Mouse (Mus musculus) liver, adult 2 months (tissue): Measurements from ENCODE around the gene Nxn. TPM values are rescaled to one million over a fixed set of nuclear protein-coding genes. Genes with fewer than 3 reads are reported as not detected.

ENCODE experiments used
- DNase-seq: peaks from one replicate; pipeline ENCODE4 v3.0.0-alpha.2; 2011; ENCODE audit warnings: low read depth, low spot score; ENCODE audit errors: extremely low read depth
- H3K27ac ChIP-seq: fragments of 200-500 bp; replicated peaks from 2 replicates; pipeline ENCODE4 v1.5.1; 2012; ENCODE audit warnings: low read depth, mild to moderate bottlenecking, control low read depth, inconsistent platforms, low read length; ENCODE audit not compliant: insufficient read depth
- H3K27me3 ChIP-seq: fragments of 200-500 bp; 2 replicates; pipeline ENCODE4 v1.6.1; 2012; ENCODE audit warnings: mild to moderate bottlenecking, moderate library complexity, low read length, inconsistent platforms; ENCODE audit not compliant: control insufficient read depth, insufficient read depth
- H3K36me3 ChIP-seq: fragments of 200-500 bp; 2 replicates; pipeline ENCODE4 v1.6.1; 2012; ENCODE audit warnings: low read length, inconsistent platforms; ENCODE audit not compliant: control insufficient read depth, insufficient read depth
- H3K4me1 ChIP-seq: fragments of 200-500 bp; 2 replicates; pipeline ENCODE4 v1.6.1; 2011; ENCODE audit warnings: low read length; ENCODE audit not compliant: control insufficient read depth, insufficient read depth
- H3K4me3 ChIP-seq: fragments of 200-500 bp; 2 replicates; pipeline ENCODE4 v1.5.1; 2011; ENCODE audit warnings: low read depth, mild to moderate bottlenecking, control low read depth, low read length, moderate library complexity; ENCODE audit not compliant: insufficient read depth
- H3K79me2 ChIP-seq: fragments of 200-500 bp; 2 replicates; pipeline ENCODE4 v1.6.1; 2012; ENCODE audit warnings: inconsistent platforms, mild to moderate bottlenecking, low read length, moderate library complexity; ENCODE audit not compliant: control insufficient read depth, insufficient read depth
- H3K9ac ChIP-seq: fragments of 200-500 bp; 2 replicates; pipeline ENCODE4 v1.6.1; 2012; ENCODE audit warnings: low read depth, mild to moderate bottlenecking, control low read depth, inconsistent platforms, low read length
- CTCF ChIP-seq: fragments of 200-500 bp; IDR thresholded peaks from 2 replicates; pipeline ENCODE4 v1.5.1; 2011; ENCODE audit warnings: low read depth, low read length, control low read depth
- POLR2A ChIP-seq: fragments of 200-500 bp; IDR thresholded peaks from 2 replicates; pipeline ENCODE4 v1.6.1; 2011; ENCODE audit warnings: low read length, control low read depth; ENCODE audit not compliant: insufficient read depth; ENCODE audit errors: extremely low read depth
- WGBS: fragments of 180-500 bp; shearing (Covaris S2); methylation state at CpG from one replicate; pipeline ENCODE4 v1.1.7; 2018; 5-methylcytosine and 5-hydroxymethylcytosine counted together
- polyA plus RNA-seq: library from polyadenylated mRNA; depleted of rRNA; stranded (reverse); fragments of >200 nt; gene quantifications from 2 replicates; pipeline ENCODE4 v1.2.3, GENCODE M21; 2012
- total RNA-seq: library from RNA; depleted of rRNA; stranded (reverse); fragments of >200 nt; gene quantifications from 2 replicates; pipeline ENCODE4 v1.2.3, GENCODE M21; 2014

Nxn gene
- total and polyA plus RNA-seq, 2 experiments, result 1.0 to 1.6 TPM

DNA sequence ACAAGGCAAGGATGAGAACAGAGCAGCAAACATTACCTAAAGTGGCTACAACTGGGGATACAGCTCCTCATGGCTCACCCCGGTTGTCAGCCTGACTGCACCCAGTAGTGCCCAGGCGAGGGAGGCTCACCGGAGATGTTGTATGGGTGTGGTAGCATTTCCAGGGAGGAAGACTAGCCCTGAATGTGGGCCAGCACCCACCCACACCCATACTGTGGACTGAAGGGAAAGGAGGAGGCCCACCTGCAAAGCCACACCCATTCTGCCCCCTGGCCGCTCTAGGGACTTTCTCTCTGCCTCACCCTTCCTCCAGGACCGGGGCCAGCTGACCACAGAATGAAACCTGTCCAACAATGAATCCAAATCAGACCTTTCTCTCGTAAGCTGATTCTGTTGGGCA is 72.3 kb downstream of the Nxn start:
- no peaks in the 10 kb centered on the region for H3K79me2 ChIP-seq
- 0 out of 2 replicates have a peak, but pooled peaks cover 3% of the 10 kb centered on the region for H3K27me3 ChIP-seq
- WGBS, result 85% methylated on average over 6 of the region's 6 CpGs
- H3K36me3 ChIP-seq, result no peaks in the 10 kb centered on the region
- no peak overlapping the region for H3K4me3 ChIP-seq
- DNase-seq, result no peak
- H3K27ac ChIP-seq, result no peak overlapping the region
- TF ChIP-seq CTCF (no peak), POLR2A (no peak)
- no peak overlapping the region for H3K9ac ChIP-seq
- no peaks in the 10 kb centered on the region; the same call in 1 of the 2 replicates for H3K4me1 ChIP-seq

DNA sequence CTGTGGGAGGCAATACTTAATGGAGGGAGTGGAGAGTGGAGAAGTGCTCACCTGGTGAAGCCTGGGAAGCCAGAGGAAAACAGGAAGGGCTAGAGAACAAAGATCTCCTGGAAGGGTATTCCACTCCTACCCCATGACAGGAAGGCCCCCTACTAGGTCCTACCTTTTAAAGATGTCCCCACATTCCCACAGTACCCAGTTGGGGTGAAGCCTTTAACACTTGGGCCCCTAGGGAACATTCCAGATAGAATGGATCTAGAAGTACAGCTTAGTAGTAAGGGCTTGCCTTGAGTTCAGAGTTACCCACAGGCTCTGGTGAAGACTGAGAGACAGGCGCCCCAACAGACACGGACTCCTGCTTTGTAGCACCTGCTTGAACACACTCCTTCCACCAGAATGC is 72.9 kb downstream of the Nxn start:
- no peaks in the 10 kb centered on the region for H3K36me3 ChIP-seq
- no peaks in the 10 kb centered on the region; the same call in 1 of the 2 replicates for H3K4me1 ChIP-seq
- H3K9ac ChIP-seq, result no peak overlapping the region
- H3K4me3 ChIP-seq, result no peak overlapping the region
- TF ChIP-seq POLR2A (no peak), CTCF (no peak)
- H3K27ac ChIP-seq, result no peak overlapping the region
- no peak for DNase-seq
- 91% methylated on average over 2 of the region's 2 CpGs for WGBS
- H3K27me3 ChIP-seq, result 0 out of 2 replicates have a peak, but pooled peaks cover 3% of the 10 kb centered on the region
- no peaks in the 10 kb centered on the region for H3K79me2 ChIP-seq

GRCm38 (mm10) chr11:76324801-76325200 is 74.1 kb downstream of the Nxn start:
- Histone ChIP-seq H3K36me3 (no peaks in the 10 kb centered on the region), H3K9ac (no peak overlapping the region), H3K4me3 (no peak overlapping the region), H3K27me3 (0 out of 2 replicates have a peak, but pooled peaks cover 3% of the 10 kb centered on the region), H3K27ac (no peak overlapping the region), H3K4me1 (no peaks in the 10 kb centered on the region; the same call in 1 of the 2 replicates), H3K79me2 (no peaks in the 10 kb centered on the region)
- DNase-seq, result no peak
- 83% methylated on average over 9 of the region's 9 CpGs for WGBS
- TF ChIP-seq POLR2A, result no peak
- no peak for TF ChIP-seq CTCF

DNA sequence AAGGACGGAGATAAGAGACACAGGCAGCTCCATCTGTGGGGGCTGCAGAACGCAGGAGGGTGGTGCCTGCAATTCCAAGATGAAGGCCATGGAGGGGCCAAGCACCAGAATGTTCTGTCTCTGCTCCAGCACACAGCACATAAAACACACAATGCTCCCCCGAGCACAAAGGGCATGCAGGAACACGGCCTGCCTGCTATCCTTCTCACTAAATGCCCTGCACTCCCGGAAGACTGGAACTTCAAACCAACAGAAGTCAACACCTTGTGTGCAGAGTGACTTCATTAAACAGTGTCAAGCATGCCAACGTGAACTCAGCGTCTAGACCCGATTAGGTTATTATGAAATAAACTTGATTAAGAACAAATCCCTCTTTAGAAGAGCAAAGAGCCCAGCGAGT is 74.7 kb downstream of the Nxn start:
- TF ChIP-seq CTCF, result no peak
- TF ChIP-seq POLR2A, result no peak
- H3K27me3 ChIP-seq, result 0 out of 2 replicates have a peak, but pooled peaks cover 3% of the 10 kb centered on the region
- no peaks in the 10 kb centered on the region for H3K79me2 ChIP-seq
- no peak overlapping the region for H3K27ac ChIP-seq
- 81% methylated on average over 9 of the region's 9 CpGs for WGBS
- H3K36me3 ChIP-seq, result no peaks in the 10 kb centered on the region
- no peak overlapping the region for H3K4me3 ChIP-seq
- no peak for DNase-seq
- H3K9ac ChIP-seq, result no peak overlapping the region
- H3K4me1 ChIP-seq, result no peaks in the 10 kb centered on the region; the same call in 1 of the 2 replicates

DNA sequence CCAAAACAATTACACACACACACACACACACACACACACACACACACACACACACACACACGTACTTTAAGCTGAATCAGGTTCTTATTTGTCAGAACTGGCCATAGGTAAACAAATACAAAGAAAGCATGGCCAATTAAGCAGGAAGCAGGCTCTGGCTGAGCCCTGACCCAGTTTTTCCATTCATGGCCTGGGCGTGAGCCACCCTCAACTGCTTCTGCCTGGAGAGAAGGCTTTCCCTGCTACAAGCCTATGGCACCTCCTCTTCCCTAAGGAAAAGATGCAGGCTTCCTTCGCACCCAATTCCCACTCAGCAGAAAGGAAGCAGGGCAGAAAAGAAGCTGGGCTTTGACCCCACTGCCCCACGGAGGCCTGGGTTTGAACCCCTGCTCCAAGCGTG is 76.0 kb downstream of the Nxn start:
- Histone ChIP-seq H3K9ac (no peak overlapping the region), H3K79me2 (no peaks in the 10 kb centered on the region), H3K27ac (no peak overlapping the region), H3K36me3 (no peaks in the 10 kb centered on the region), H3K27me3 (no peaks in the 10 kb centered on the region), H3K4me1 (no peaks in the 10 kb centered on the region), H3K4me3 (no peak overlapping the region)
- 68% methylated on average over 5 of the region's 5 CpGs for WGBS
- no peak for DNase-seq
- TF ChIP-seq POLR2A, result no peak

GRCm38 (mm10) chr11:76322081-76322480 is 76.9 kb downstream of the Nxn start:
- no peaks in the 10 kb centered on the region for H3K36me3 ChIP-seq
- no peak for DNase-seq
- no peak overlapping the region for H3K9ac ChIP-seq
- WGBS, result 71% methylated on average over 1 of the region's 1 CpGs
- H3K4me1 ChIP-seq, result no peaks in the 10 kb centered on the region
- no peaks in the 10 kb centered on the region for H3K27me3 ChIP-seq
- no peak overlapping the region for H3K4me3 ChIP-seq
- H3K79me2 ChIP-seq, result no peaks in the 10 kb centered on the region
- TF ChIP-seq CTCF (no peak), POLR2A (no peak)
- H3K27ac ChIP-seq, result no peak overlapping the region
